Mouse (Mus musculus) embryonic fibroblast, embryonic 13.5 days (primary cell): Measurements from ENCODE around the gene Sec63.

Experiments
- CTCF ChIP-seq: IDR thresholded peaks from 2 replicates; pipeline ENCODE4 v1.5.1; 2011; ENCODE audit warnings: mild to moderate bottlenecking, control low read depth, low read length, moderate library complexity, borderline replicate concordance; ENCODE audit not compliant: insufficient read depth
- POLR2A ChIP-seq: IDR thresholded peaks from 2 replicates; pipeline ENCODE4 v1.6.1; 2011; ENCODE audit warnings: low read depth, mild to moderate bottlenecking, control low read depth, low read length, moderate library complexity

- TF ChIP-seq POLR2A: no peak
- no peak for TF ChIP-seq CTCF
Measured at GRCm38 (mm10) chr10:42863621-42864391, 102.5 kb downstream of the Sec63 start.
